Mouse (Mus musculus) skeletal muscle tissue, adult 2 months (tissue): Measurements from ENCODE around the gene Olfr70.

Source experiments
- DNase-seq: peaks from one replicate; pipeline ENCODE4 v3.0.0-alpha.2; 2012; ENCODE audit warnings: low read depth, low spot score

Olfr70 gene

GRCm38 (mm10) chr4:43656339-43657109, 44.1 kb downstream of the Olfr70 start, which contains the start of gene Hint2:
Gene Hint2, minus strand, starts transcription at chr4:43656466.
- peak; percentile 96 for DNase-seq

DNA sequence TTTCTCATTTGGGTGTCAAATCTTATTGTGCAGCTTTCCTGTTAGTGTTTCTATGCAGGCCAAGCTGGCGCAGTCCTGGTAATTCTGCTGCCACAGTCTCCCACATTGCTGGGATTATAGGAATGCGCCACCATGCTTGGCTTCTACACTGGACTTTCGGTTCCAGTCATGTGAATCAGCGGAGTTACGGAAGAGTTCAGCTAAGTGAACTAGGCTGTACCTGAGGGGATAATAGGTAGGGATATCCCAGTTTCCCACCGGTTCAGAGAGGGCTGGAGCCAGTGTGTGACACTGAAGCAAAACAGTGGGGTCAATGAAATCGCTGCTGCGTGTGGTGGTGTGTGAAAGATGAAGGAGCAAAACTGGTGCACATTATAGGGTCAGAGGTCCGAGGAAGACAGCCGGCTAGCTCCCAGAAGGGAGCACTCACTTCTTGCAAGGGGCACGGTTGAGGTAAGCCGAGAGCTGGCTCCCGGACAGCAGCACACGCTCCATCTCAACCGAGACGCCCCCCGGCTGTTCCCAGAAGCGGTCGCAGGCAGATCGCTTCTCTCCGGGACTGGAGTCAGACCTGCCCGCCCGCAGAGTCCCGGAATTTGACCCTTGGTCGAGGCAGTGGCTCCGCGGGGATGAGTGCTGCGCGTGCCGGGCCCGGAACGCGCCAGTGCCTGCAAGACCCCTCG, 44.8 kb downstream of the Olfr70 start:
- no peak for DNase-seq

- no peak for DNase-seq
Measured at GRCm38 (mm10) chr4:43653161-43654015, 47.2 kb downstream of the Olfr70 start, which contains the start of gene Spag8. Gene Spag8, minus strand, starts transcription at chr4:43653594.

- DNase-seq = no peak
Measured at GRCm38 (mm10) chr4:43652726-43653125, 47.9 kb downstream of the Olfr70 start.

GRCm38 (mm10) chr4:43649783-43650182, 50.8 kb downstream of the Olfr70 start:
- DNase-seq = no peak
